Mouse (Mus musculus) heart, adult 2 months (tissue): ENCODE measurements around the gene Sobp.

Experiments
- CTCF ChIP-seq: fragments of 200-600 bp; IDR thresholded peaks from 2 replicates; pipeline ENCODE4 v1.8.1; 2022; ENCODE audit warnings: antibody characterized with exemption, mild to moderate bottlenecking, moderate library complexity
- EP300 ChIP-seq: fragments of 200-500 bp; IDR thresholded peaks from 2 replicates; pipeline ENCODE4 v1.6.1; 2011; ENCODE audit warnings: low read depth, low read length, control low read depth; ENCODE audit not compliant: insufficient read depth
- POLR2A ChIP-seq: fragments of 200-500 bp; IDR thresholded peaks from 2 replicates; pipeline ENCODE4 v1.6.1; 2011; ENCODE audit warnings: mild to moderate bottlenecking, low read depth, low read length, control low read depth; ENCODE audit not compliant: insufficient read depth

- no peak for TF ChIP-seq POLR2A
- no peak for TF ChIP-seq CTCF
- TF ChIP-seq EP300: no peak
Measured at GRCm38 (mm10) chr10:43005677-43006076, 168.7 kb downstream of the Sobp start.
